Mouse (Mus musculus): Measurements from ENCODE around the gene Smg6. TPM values are rescaled to one million over a fixed set of nuclear protein-coding genes. Genes with fewer than 3 reads are reported as not detected.

Smg6 gene
- polyA plus RNA-seq, 1 experiment, result 26.4 TPM

DNA sequence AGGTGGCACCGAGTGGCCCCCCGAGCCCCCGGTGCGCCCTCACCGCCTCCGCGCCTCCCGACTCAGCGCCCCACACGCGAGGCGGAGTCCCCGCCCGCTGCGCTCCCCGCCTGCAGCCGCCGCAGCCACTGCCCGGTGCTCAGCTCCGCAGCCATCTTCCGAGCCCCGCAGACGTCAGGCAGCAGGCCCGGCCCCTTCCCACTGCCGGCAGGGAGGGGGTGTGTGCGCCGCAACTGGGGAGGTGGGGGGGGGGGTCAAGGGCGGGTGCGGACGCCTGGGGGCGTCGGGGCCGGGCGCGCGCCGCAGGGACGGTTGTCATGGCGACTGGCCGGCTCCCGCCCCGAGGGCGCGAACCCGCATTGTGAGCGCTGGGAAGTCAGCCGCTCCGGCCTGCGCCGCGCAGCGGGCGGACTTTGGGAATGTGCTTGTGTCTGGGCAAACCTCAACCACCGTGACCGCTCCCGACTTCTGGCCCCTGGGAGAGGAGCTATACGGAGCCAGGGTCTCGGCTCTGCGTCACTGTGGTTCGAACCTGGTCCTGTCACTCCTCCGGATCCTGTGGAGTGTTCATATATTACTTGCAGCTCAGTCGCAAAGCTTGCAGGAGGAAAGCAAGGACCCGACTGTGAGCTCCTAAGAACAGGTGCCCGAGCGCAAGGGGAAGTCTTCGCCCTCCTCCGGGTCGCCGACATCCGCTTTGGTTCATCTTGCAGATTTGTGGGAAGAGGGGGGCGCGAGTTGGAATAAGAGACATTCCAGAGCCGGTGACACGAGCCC, 28.5 kb upstream of the Smg6 start, which contains the start of gene Sgsm2:
Sgsm2 (minus strand) TSS at position 160 of the 777 bp plus-strand sequence.
- H3K4me1 ChIP-seq (ENCODE audit: control insufficient read depth, insufficient read depth, low read length), result no peaks in the 10 kb centered on the region
- H3K27ac ChIP-seq (ENCODE audit: control insufficient read depth, insufficient read depth, low read depth, low read length, poor library complexity), result peak within 1 kb of the TSS; percentile 70
- peak within 1 kb of the TSS; percentile 81 for H3K4me3 ChIP-seq (replicated peaks; ENCODE audit: control insufficient read depth, low read depth, low read length)
- under 1% methylated on average over 74 of the region's 74 CpGs for WGBS
- TF ChIP-seq POLR2A (IDR thresholded peaks at IDR 0.05; ENCODE audit: borderline replicate concordance, control insufficient read depth, low read depth, low read length) (no peak), CTCF (IDR thresholded peaks at IDR 0.05; ENCODE audit: control insufficient read depth, insufficient read depth, low read length) (no peak)

DNA sequence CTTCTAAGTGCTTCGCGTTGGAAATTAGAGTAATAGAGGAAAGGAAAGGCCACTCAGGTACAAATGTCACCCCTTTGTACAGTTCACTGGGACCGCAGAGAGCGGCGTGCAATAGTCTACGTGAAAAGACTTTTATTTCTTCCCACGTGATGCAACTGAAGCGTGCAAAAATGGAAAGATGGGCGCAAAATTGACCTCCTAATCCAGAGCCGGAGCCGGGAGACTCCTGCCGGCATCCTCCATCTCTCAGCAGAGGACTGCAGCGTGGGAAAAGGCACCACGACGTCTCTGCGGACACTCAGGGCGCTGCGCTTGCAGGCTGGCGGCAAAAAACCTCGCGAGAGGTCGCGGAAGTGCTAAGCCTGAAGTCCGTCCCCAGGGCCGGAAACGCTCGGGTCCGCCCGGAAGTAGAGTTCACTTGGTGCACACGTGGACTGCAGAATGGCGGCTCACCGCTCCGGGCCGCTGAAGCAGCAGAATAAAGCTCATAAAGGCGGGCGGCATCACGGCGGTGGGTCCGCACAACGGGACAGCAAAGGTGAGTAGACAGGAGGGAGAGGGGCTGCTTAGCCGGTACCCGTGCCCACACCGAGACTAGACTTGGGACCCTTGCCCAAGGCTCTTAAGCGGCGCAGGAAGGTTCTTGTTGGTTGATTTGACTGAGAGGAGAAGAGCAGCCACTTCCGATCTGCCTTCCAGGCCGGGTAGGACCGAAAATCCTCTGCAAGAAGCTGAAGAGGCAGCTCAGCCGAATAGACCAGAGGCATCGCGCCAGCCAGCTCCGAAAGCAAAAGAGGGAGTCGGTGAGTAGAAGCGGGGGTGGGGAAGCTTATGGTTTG, 27.7 kb upstream of the Smg6 start, which contains the start of gene Tsr1:
Tsr1 (plus strand) TSS at position 394 of the 839 bp plus-strand sequence.
- under 1% methylated on average over 54 of the region's 54 CpGs for WGBS
- TF ChIP-seq POLR2A (IDR thresholded peaks at IDR 0.05; ENCODE audit: borderline replicate concordance, control insufficient read depth, low read depth, low read length) (peak; percentile 74), CTCF (IDR thresholded peaks at IDR 0.05; ENCODE audit: control insufficient read depth, insufficient read depth, low read length) (no peak)
- Histone ChIP-seq H3K4me3 (replicated peaks; ENCODE audit: control insufficient read depth, low read depth, low read length) (peak within 1 kb of the TSS; percentile 81), H3K27ac (ENCODE audit: control insufficient read depth, insufficient read depth, low read depth, low read length, poor library complexity) (peak within 1 kb of the TSS; percentile 70), H3K4me1 (ENCODE audit: control insufficient read depth, insufficient read depth, low read length) (no peaks in the 10 kb centered on the region)

GRCm38 (mm10) chr11:74898517-74898827, 27.2 kb upstream of the Smg6 start:
- under 1% methylated on average over 7 of the region's 7 CpGs for WGBS
- TF ChIP-seq POLR2A (IDR thresholded peaks at IDR 0.05; ENCODE audit: borderline replicate concordance, control insufficient read depth, low read depth, low read length) (no peak), CTCF (IDR thresholded peaks at IDR 0.05; ENCODE audit: control insufficient read depth, insufficient read depth, low read length) (no peak)
- peak overlapping the region; percentile 43; the same call in 1 of the 2 replicates for H3K27ac ChIP-seq (ENCODE audit: control insufficient read depth, insufficient read depth, low read depth, low read length, poor library complexity)

DNA sequence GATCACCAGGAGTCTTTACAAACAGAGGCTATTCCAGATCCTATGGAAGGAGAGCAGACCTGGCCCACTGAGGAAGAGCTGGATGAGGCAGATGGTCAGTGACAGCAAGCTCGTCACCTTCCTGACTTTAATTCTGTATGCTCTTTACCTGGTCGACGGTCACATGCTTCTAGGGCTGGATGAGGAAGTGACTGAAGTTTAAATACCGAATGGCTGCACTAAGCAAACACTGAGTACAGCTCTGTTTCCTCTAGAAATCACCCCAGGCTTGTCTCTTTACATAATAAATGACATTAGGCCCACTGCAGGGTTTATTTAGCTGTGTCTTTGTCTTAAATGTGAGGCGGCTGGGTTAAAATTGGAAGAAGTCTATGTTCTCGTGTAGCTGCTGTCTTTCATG, 24.1 kb upstream of the Smg6 start:
- no peak overlapping the region for H3K27ac ChIP-seq (ENCODE audit: control insufficient read depth, insufficient read depth, low read depth, low read length, poor library complexity)

More at GRCm38 (mm10) chr11:74898517-74898827, 27.2 kb upstream of the Smg6 start:
- Histone ChIP-seq H3K4me3 (replicated peaks; ENCODE audit: control insufficient read depth, low read depth, low read length) (peak overlapping the region; percentile 81), H3K4me1 (ENCODE audit: control insufficient read depth, insufficient read depth, low read length) (no peaks in the 10 kb centered on the region)

DNA sequence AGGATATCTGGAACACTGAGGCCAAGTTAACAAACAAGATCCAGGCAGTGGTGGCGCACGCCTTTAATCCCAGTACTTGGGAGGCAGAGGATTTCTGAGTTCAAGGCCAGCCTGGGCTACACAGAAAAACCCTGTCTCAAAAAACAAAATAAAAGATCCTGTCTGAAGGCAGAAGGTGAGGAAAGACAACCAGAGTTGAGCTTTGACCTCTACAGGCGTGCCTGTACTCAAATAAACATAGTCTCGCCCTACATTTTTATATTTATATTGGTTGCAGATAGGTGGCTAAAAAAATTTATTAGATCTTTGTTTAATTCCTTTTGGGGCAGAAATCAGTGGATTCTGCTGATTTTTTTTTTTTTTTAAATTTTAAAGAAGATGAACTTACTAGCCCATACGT, 23.2 kb upstream of the Smg6 start:
- 88% methylated on average over 5 of the region's 5 CpGs for WGBS
- H3K27ac ChIP-seq (ENCODE audit: control insufficient read depth, insufficient read depth, low read depth, low read length, poor library complexity), result no peak overlapping the region
- TF ChIP-seq POLR2A (IDR thresholded peaks at IDR 0.05; ENCODE audit: borderline replicate concordance, control insufficient read depth, low read depth, low read length) (no peak), CTCF (IDR thresholded peaks at IDR 0.05; ENCODE audit: control insufficient read depth, insufficient read depth, low read length) (no peak)
- H3K4me1 ChIP-seq (ENCODE audit: control insufficient read depth, insufficient read depth, low read length), result no peaks in the 10 kb centered on the region
- H3K4me3 ChIP-seq (replicated peaks; ENCODE audit: control insufficient read depth, low read depth, low read length), result no peak overlapping the region

More for the DNA sequence above, 24.1 kb upstream of the Smg6 start:
- 72% methylated on average over 6 of the region's 6 CpGs for WGBS
- H3K4me1 ChIP-seq (ENCODE audit: control insufficient read depth, insufficient read depth, low read length), result no peaks in the 10 kb centered on the region
- TF ChIP-seq POLR2A (IDR thresholded peaks at IDR 0.05; ENCODE audit: borderline replicate concordance, control insufficient read depth, low read depth, low read length) (no peak), CTCF (IDR thresholded peaks at IDR 0.05; ENCODE audit: control insufficient read depth, insufficient read depth, low read length) (no peak)
- no peak overlapping the region for H3K4me3 ChIP-seq (replicated peaks; ENCODE audit: control insufficient read depth, low read depth, low read length)

DNA sequence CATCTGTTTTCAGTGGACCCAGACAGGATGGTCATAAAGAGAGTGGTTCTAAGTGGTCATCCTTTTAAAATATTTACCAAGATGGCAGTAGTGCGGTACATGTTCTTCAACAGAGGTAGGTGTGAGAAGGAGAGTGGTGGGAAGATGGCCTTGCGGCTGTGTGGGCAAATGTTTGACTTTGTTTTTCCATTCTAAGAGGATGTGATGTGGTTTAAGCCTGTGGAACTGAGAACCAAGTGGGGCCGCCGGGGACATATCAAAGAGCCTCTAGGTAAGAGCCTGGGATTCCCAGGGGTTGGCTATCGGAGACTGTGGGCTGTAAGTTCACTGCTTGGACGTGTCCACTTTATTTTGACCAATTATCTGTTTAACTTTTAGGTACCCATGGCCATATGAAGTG, 17.8 kb upstream of the Smg6 start:
- TF ChIP-seq POLR2A (IDR thresholded peaks at IDR 0.05; ENCODE audit: borderline replicate concordance, control insufficient read depth, low read depth, low read length), result no peak
- no peak for TF ChIP-seq CTCF (IDR thresholded peaks at IDR 0.05; ENCODE audit: control insufficient read depth, insufficient read depth, low read length)
- Histone ChIP-seq H3K4me1 (ENCODE audit: control insufficient read depth, insufficient read depth, low read length) (no peaks in the 10 kb centered on the region), H3K4me3 (replicated peaks; ENCODE audit: control insufficient read depth, low read depth, low read length) (no peak overlapping the region), H3K27ac (ENCODE audit: control insufficient read depth, insufficient read depth, low read depth, low read length, poor library complexity) (no peak overlapping the region)
- 92% methylated on average over 6 of the region's 6 CpGs for WGBS

DNA sequence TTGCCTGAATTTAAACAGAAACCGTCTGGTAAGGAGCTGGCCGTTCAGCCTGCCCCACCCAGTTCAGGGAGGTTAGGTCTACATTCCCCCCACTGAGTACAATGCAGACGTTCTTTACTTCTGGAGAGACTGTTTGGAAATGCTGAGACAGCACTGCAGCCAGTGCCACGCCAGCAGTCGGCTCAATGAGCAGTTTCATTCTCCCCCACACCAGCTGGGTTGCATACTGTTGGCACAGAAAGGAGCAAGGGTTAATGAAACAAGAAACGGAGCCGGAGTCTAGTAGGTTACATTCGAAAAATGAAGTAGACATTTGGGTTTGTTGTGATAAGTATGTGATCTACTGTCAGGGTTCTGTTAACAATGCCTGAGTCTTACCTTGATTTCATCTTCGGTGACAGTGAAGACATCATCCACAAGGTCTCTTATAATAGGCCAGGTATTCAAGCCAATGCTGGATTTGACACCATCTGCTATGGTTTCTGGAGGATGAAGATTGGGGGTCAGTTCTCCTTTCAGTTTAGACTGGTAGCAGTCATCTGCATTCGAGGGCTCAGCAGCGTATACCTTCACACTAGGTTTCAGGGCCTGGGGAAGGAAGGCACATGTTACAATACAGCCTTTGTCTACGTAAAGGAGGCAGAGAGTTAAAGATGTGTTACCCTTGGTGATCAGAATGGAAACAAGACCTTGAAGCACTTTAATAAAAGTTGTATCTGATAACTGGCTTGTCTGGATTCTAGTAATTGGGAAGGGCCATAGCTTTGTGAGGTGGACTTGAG, 16.8 kb upstream of the Smg6 start:
- Histone ChIP-seq H3K27ac (ENCODE audit: control insufficient read depth, insufficient read depth, low read depth, low read length, poor library complexity) (no peak overlapping the region), H3K4me3 (replicated peaks; ENCODE audit: control insufficient read depth, low read depth, low read length) (no peak overlapping the region), H3K4me1 (ENCODE audit: control insufficient read depth, insufficient read depth, low read length) (no peaks in the 10 kb centered on the region)
- 82% methylated on average over 12 of the region's 12 CpGs for WGBS
- no peak for TF ChIP-seq CTCF (IDR thresholded peaks at IDR 0.05; ENCODE audit: control insufficient read depth, insufficient read depth, low read length)
- no peak for TF ChIP-seq POLR2A (IDR thresholded peaks at IDR 0.05; ENCODE audit: borderline replicate concordance, control insufficient read depth, low read depth, low read length)
